Mouse (Mus musculus) midbrain, embryonic 11.5 days (tissue): ENCODE results near the gene Slc16a12. TPM values are rescaled to one million over a fixed set of nuclear protein-coding genes. Genes with fewer than 3 reads are reported as not detected.
"Not testable (repeated sequence)": the region's sequence is repeated elsewhere in the genome, so short reads cannot be mapped to it uniquely, and the experiment has no call there.

Source experiments
- ATAC-seq: fragments of 200-750 bp; cut with Nextera tagmentation; 2 replicates; pipeline ENCODE4 v1.8.0; 2017; ENCODE audit warnings: moderate TSS enrichment, moderate library complexity; ENCODE audit not compliant: low FRiP score
- DNase-seq: peaks from one replicate; pipeline ENCODE4 v3.0.0; 2015; ENCODE audit warnings: low spot score; ENCODE audit errors: missing footprints
- H3K27ac ChIP-seq: fragments of 300-500 bp; sonication (generic); 2 replicates; pipeline ENCODE4 v1.5.1; 2014; ENCODE audit warnings: low read depth, low read length
- H3K27me3 ChIP-seq: fragments of 300-500 bp; sonication (generic); 2 replicates; pipeline ENCODE4 v1.6.1; 2014; ENCODE audit warnings: mild to moderate bottlenecking, low read length, moderate library complexity, mixed read lengths; ENCODE audit not compliant: control insufficient read depth, insufficient read depth
- H3K36me3 ChIP-seq: fragments of 300-500 bp; sonication (generic); 2 replicates; pipeline ENCODE4 v1.6.1; 2014; ENCODE audit warnings: mild to moderate bottlenecking, low read length, moderate library complexity, mixed read lengths; ENCODE audit not compliant: control insufficient read depth, insufficient read depth
- H3K4me1 ChIP-seq: fragments of 300-500 bp; sonication (generic); 2 replicates; pipeline ENCODE4 v1.6.1; 2014; ENCODE audit warnings: low read length; ENCODE audit not compliant: control insufficient read depth, insufficient read depth
- H3K4me2 ChIP-seq: fragments of 300-500 bp; sonication (generic); 2 replicates; pipeline ENCODE4 v1.6.1; 2014; ENCODE audit warnings: mild to moderate bottlenecking, moderate library complexity
- H3K4me3 ChIP-seq: fragments of 300-500 bp; sonication (generic); 2 replicates; pipeline ENCODE4 v1.5.1; 2014; ENCODE audit warnings: low read depth, low read length
- H3K9ac ChIP-seq: fragments of 300-500 bp; sonication (generic); 2 replicates; pipeline ENCODE4 v1.6.1; 2014; ENCODE audit warnings: low read length
- H3K9me3 ChIP-seq: fragments of 300-500 bp; sonication (generic); 2 replicates; pipeline ENCODE4 v1.6.1; 2016; ENCODE audit warnings: low read length; ENCODE audit not compliant: control insufficient read depth
- WGBS: fragments of 180-500 bp; shearing (Covaris S2); extraction: QIAGEN DNeasy Blood & Tissue Kit; methylation state at CpG from one replicate; pipeline ENCODE4 v1.1.7; 2014; 5-methylcytosine and 5-hydroxymethylcytosine counted together
- polyA plus RNA-seq: library from polyadenylated mRNA; unstranded; fragments of >200 nt; fragmentation: Nextera tagmentation; extraction: Ambion mirVana; gene quantifications from 2 replicates; pipeline ENCODE4 v1.2.1, GENCODE M21; 2014

Gene Slc16a12
- polyA plus RNA-seq, 1 experiment from 2014 or later = 2.7 TPM

- Histone ChIP-seq H3K4me2 (no peak overlapping the region), H3K4me3 (no peak overlapping the region), H3K36me3 (no peaks in the 10 kb centered on the region), H3K27ac (no peak overlapping the region), H3K9me3 (no peaks in the 10 kb centered on the region), H3K9ac (no peak overlapping the region), H3K27me3 (no peaks in the 10 kb centered on the region), H3K4me1 (no peaks in the 10 kb centered on the region)
- 90% methylated on average over 1 of the region's 1 CpGs for WGBS
- DNase-seq = no peak
- no peak for ATAC-seq
These were observed 8.6 kb upstream of the Slc16a12 start for GRCm38 (mm10) chr19:34755680-34756079.

- Histone ChIP-seq H3K9me3 (no peaks in the 10 kb centered on the region), H3K4me3 (no peak overlapping the region), H3K4me1 (no peaks in the 10 kb centered on the region), H3K27ac (no peak overlapping the region), H3K9ac (no peak overlapping the region), H3K36me3 (no peaks in the 10 kb centered on the region), H3K4me2 (no peak overlapping the region), H3K27me3 (no peaks in the 10 kb centered on the region)
- no peak for DNase-seq
- no peak for ATAC-seq
- WGBS = 77% methylated on average over 5 of the region's 5 CpGs
These were observed 6.2 kb upstream of the Slc16a12 start for GRCm38 (mm10) chr19:34753243-34753642.

- Histone ChIP-seq H3K27me3 (no peaks in the 10 kb centered on the region), H3K4me3 (no peak overlapping the region), H3K9me3 (no peaks in the 10 kb centered on the region), H3K4me2 (no peak overlapping the region), H3K36me3 (no peaks in the 10 kb centered on the region), H3K9ac (no peak overlapping the region), H3K27ac (no peak overlapping the region), H3K4me1 (no peaks in the 10 kb centered on the region)
- WGBS = 80% methylated on average over 3 of the region's 3 CpGs
- ATAC-seq (no peak), DNase-seq (no peak)
These were observed 5.5 kb upstream of the Slc16a12 start for GRCm38 (mm10) chr19:34752391-34753092.

GRCm38 (mm10) chr19:34751150-34751549 is 4.1 kb upstream of the Slc16a12 start:
- WGBS = 83% methylated on average over 4 of the region's 4 CpGs
- ATAC-seq = no peak

GRCm38 (mm10) chr19:34748992-34749391 is 1.9 kb upstream of the Slc16a12 start:
- DNase-seq = no peak
- Histone ChIP-seq H3K4me1 (no peaks in the 10 kb centered on the region), H3K9ac (no peak overlapping the region), H3K4me3 (no peak overlapping the region), H3K9me3 (no peaks in the 10 kb centered on the region), H3K27ac (no peak overlapping the region), H3K27me3 (peaks cover 5% of the 10 kb centered on the region; the same call in 1 of the 2 replicates), H3K4me2 (no peak overlapping the region), H3K36me3 (no peaks in the 10 kb centered on the region)
- WGBS = 36% methylated on average over 2 of the region's 2 CpGs
- ATAC-seq = no peak

More at GRCm38 (mm10) chr19:34751150-34751549, 4.1 kb upstream of the Slc16a12 start:
- H3K27ac ChIP-seq = no peak overlapping the region
- H3K27me3 ChIP-seq = peaks cover 4% of the 10 kb centered on the region; the same call in 1 of the 2 replicates
- H3K9me3 ChIP-seq = no peaks in the 10 kb centered on the region
- H3K9ac ChIP-seq = no peak overlapping the region
- no peak overlapping the region for H3K4me2 ChIP-seq
- H3K4me3 ChIP-seq = no peak overlapping the region
- no peaks in the 10 kb centered on the region for H3K4me1 ChIP-seq
- H3K36me3 ChIP-seq = no peaks in the 10 kb centered on the region
- DNase-seq = no peak

GRCm38 (mm10) chr19:34747969-34748368 is 880 bp upstream of the Slc16a12 start:
- not testable (repeated sequence) for H3K4me1 ChIP-seq, H3K9me3 ChIP-seq, H3K4me2 ChIP-seq, H3K9ac ChIP-seq, H3K27ac ChIP-seq, ATAC-seq, H3K36me3 ChIP-seq, DNase-seq, H3K27me3 ChIP-seq, H3K4me3 ChIP-seq
- WGBS = 94% methylated on average over 6 of the region's 6 CpGs

GRCm38 (mm10) chr19:34746201-34746600 is 888 bp downstream of the Slc16a12 start:
- ATAC-seq (no peak), DNase-seq (no peak)
- Histone ChIP-seq H3K4me2 (peak overlapping the region; percentile 97), H3K4me3 (peak overlapping the region; percentile 63), H3K27ac (no peak overlapping the region), H3K9ac (no peak overlapping the region), H3K36me3 (no peaks in the 10 kb centered on the region), H3K9me3 (no peaks in the 10 kb centered on the region), H3K27me3 (peaks cover 5% of the 10 kb centered on the region; the same call in 1 of the 2 replicates), H3K4me1 (no peaks in the 10 kb centered on the region)
- 17% methylated on average over 9 of the region's 9 CpGs for WGBS

GRCm38 (mm10) chr19:34745012-34745411 is 2.1 kb downstream of the Slc16a12 start:
- Histone ChIP-seq H3K9ac (no peak overlapping the region), H3K27ac (no peak overlapping the region), H3K27me3 (peaks cover 5% of the 10 kb centered on the region; the same call in 1 of the 2 replicates), H3K4me2 (no peak overlapping the region), H3K9me3 (no peaks in the 10 kb centered on the region), H3K36me3 (no peaks in the 10 kb centered on the region), H3K4me1 (no peaks in the 10 kb centered on the region), H3K4me3 (no peak overlapping the region)
- ATAC-seq (no peak), DNase-seq (no peak)
- 84% methylated on average over 8 of the region's 8 CpGs for WGBS

GRCm38 (mm10) chr19:34737916-34738315 is 9.2 kb downstream of the Slc16a12 start:
- no peak overlapping the region for H3K4me2 ChIP-seq
- WGBS = 84% methylated on average over 3 of the region's 3 CpGs

More at GRCm38 (mm10) chr19:34737916-34738315, 9.2 kb downstream of the Slc16a12 start:
- DNase-seq (no peak), ATAC-seq (no peak)
- no peaks in the 10 kb centered on the region for H3K27me3 ChIP-seq
- no peaks in the 10 kb centered on the region for H3K9me3 ChIP-seq
- no peak overlapping the region for H3K4me3 ChIP-seq
- H3K4me1 ChIP-seq = no peaks in the 10 kb centered on the region
- no peak overlapping the region for H3K27ac ChIP-seq
- H3K9ac ChIP-seq = no peak overlapping the region
- no peaks in the 10 kb centered on the region for H3K36me3 ChIP-seq
